Mouse (Mus musculus): ENCODE results near the gene Alx3. TPM values are rescaled to one million over a fixed set of nuclear protein-coding genes. Genes with fewer than 3 reads are reported as not detected.

The Alx3 gene
- polyA plus RNA-seq, 1 experiment from 2014 or later = not detected

- Histone ChIP-seq H3K4me2 (replicated peaks) (no peak overlapping the region), H3K27ac (no peak overlapping the region), H3K9ac (no peak overlapping the region), H3K9me3 (ENCODE audit: control insufficient read depth, low read length) (no peaks in the 10 kb centered on the region), H3K4me1 (replicated peaks; ENCODE audit: control insufficient read depth, insufficient read depth, low read length) (peaks cover 7% of the 10 kb centered on the region; the same call in 1 of the 2 replicates), H3K4me3 (replicated peaks; ENCODE audit: low read length) (no peak overlapping the region), H3K36me3 (replicated peaks; ENCODE audit: control insufficient read depth, insufficient read depth) (no peaks in the 10 kb centered on the region), H3K27me3 (ENCODE audit: control insufficient read depth, insufficient read depth, low read length) (peaks cover 69% of the 10 kb centered on the region)
- WGBS = 3% methylated on average over 15 of the region's 15 CpGs
- no peak for ATAC-seq (ENCODE audit: low FRiP score)
- DNase-seq (ENCODE audit: low spot score) = no peak
Measured at GRCm38 (mm10) chr3:107581103-107582010, 13.5 kb upstream of the Alx3 start.

GRCm38 (mm10) chr3:107582130-107582874 is 12.5 kb upstream of the Alx3 start:
- ATAC-seq (ENCODE audit: low FRiP score) = no peak
- Histone ChIP-seq H3K4me1 (replicated peaks; ENCODE audit: control insufficient read depth, insufficient read depth, low read length) (peaks cover 7% of the 10 kb centered on the region; the same call in 1 of the 2 replicates), H3K9ac (no peak overlapping the region), H3K27me3 (ENCODE audit: control insufficient read depth, insufficient read depth, low read length) (peaks cover 78% of the 10 kb centered on the region), H3K4me2 (replicated peaks) (peak overlapping the region; percentile 44), H3K9me3 (ENCODE audit: control insufficient read depth, low read length) (no peaks in the 10 kb centered on the region), H3K27ac (no peak overlapping the region), H3K36me3 (replicated peaks; ENCODE audit: control insufficient read depth, insufficient read depth) (no peaks in the 10 kb centered on the region), H3K4me3 (replicated peaks; ENCODE audit: low read length) (peak overlapping the region; percentile 17)
- 2% methylated on average over 18 of the region's 18 CpGs for WGBS
- no peak for DNase-seq (ENCODE audit: low spot score)

GRCm38 (mm10) chr3:107582875-107583767 is 11.7 kb upstream of the Alx3 start:
- under 1% methylated on average over 65 of the region's 65 CpGs for WGBS
- peak overlapping the region; percentile 44 for H3K4me2 ChIP-seq (replicated peaks)
- no peaks in the 10 kb centered on the region for H3K36me3 ChIP-seq (replicated peaks; ENCODE audit: control insufficient read depth, insufficient read depth)
- ATAC-seq (ENCODE audit: low FRiP score) (no peak), DNase-seq (ENCODE audit: low spot score) (no peak)
- H3K27ac ChIP-seq = no peak overlapping the region
- peaks cover 7% of the 10 kb centered on the region; the same call in 1 of the 2 replicates for H3K4me1 ChIP-seq (replicated peaks; ENCODE audit: control insufficient read depth, insufficient read depth, low read length)
- H3K9ac ChIP-seq = no peak overlapping the region
- H3K4me3 ChIP-seq (replicated peaks; ENCODE audit: low read length) = peak overlapping the region; percentile 17
- peaks cover 86% of the 10 kb centered on the region for H3K27me3 ChIP-seq (ENCODE audit: control insufficient read depth, insufficient read depth, low read length)
- no peaks in the 10 kb centered on the region for H3K9me3 ChIP-seq (ENCODE audit: control insufficient read depth, low read length)

GRCm38 (mm10) chr3:107583893-107584292 is 10.9 kb upstream of the Alx3 start:
- no peak overlapping the region for H3K9ac ChIP-seq
- no peaks in the 10 kb centered on the region for H3K36me3 ChIP-seq (replicated peaks; ENCODE audit: control insufficient read depth, insufficient read depth)
- H3K4me1 ChIP-seq (replicated peaks; ENCODE audit: control insufficient read depth, insufficient read depth, low read length) = peaks cover 7% of the 10 kb centered on the region; the same call in 1 of the 2 replicates
- WGBS = 6% methylated on average over 1 of the region's 1 CpGs
- no peak for ATAC-seq (ENCODE audit: low FRiP score)
- H3K27me3 ChIP-seq (ENCODE audit: control insufficient read depth, insufficient read depth, low read length) = peaks cover 90% of the 10 kb centered on the region
- H3K27ac ChIP-seq = no peak overlapping the region
- no peak for DNase-seq (ENCODE audit: low spot score)
- no peak overlapping the region for H3K4me2 ChIP-seq (replicated peaks)
- no peak overlapping the region for H3K4me3 ChIP-seq (replicated peaks; ENCODE audit: low read length)
- no peaks in the 10 kb centered on the region for H3K9me3 ChIP-seq (ENCODE audit: control insufficient read depth, low read length)

- Histone ChIP-seq H3K27ac (no peak overlapping the region), H3K9me3 (ENCODE audit: control insufficient read depth, low read length) (no peaks in the 10 kb centered on the region), H3K9ac (no peak overlapping the region), H3K4me2 (replicated peaks) (no peak overlapping the region), H3K4me1 (replicated peaks; ENCODE audit: control insufficient read depth, insufficient read depth, low read length) (peaks cover 7% of the 10 kb centered on the region; the same call in 1 of the 2 replicates), H3K36me3 (replicated peaks; ENCODE audit: control insufficient read depth, insufficient read depth) (no peaks in the 10 kb centered on the region), H3K27me3 (ENCODE audit: control insufficient read depth, insufficient read depth, low read length) (peaks cover 93% of the 10 kb centered on the region), H3K4me3 (replicated peaks; ENCODE audit: low read length) (no peak overlapping the region)
- no peak for DNase-seq (ENCODE audit: low spot score)
- 73% methylated on average over 6 of the region's 6 CpGs for WGBS
- ATAC-seq (ENCODE audit: low FRiP score) = no peak
Measured at GRCm38 (mm10) chr3:107586504-107586903, 8.3 kb upstream of the Alx3 start.

- no peaks in the 10 kb centered on the region for H3K36me3 ChIP-seq (replicated peaks; ENCODE audit: control insufficient read depth, insufficient read depth)
- no peak overlapping the region for H3K27ac ChIP-seq
- ATAC-seq (ENCODE audit: low FRiP score) (no peak), DNase-seq (ENCODE audit: low spot score) (no peak)
- peaks cover 90% of the 10 kb centered on the region for H3K27me3 ChIP-seq (ENCODE audit: control insufficient read depth, insufficient read depth, low read length)
- H3K9me3 ChIP-seq (ENCODE audit: control insufficient read depth, low read length) = no peaks in the 10 kb centered on the region
- WGBS = 72% methylated on average over 1 of the region's 1 CpGs
- no peak overlapping the region for H3K4me3 ChIP-seq (replicated peaks; ENCODE audit: low read length)
- no peak overlapping the region for H3K4me2 ChIP-seq (replicated peaks)
- peaks cover 11% of the 10 kb centered on the region; the same call in 1 of the 2 replicates for H3K4me1 ChIP-seq (replicated peaks; ENCODE audit: control insufficient read depth, insufficient read depth, low read length)
- no peak overlapping the region for H3K9ac ChIP-seq
Measured at GRCm38 (mm10) chr3:107591612-107592011, 3.2 kb upstream of the Alx3 start.

GRCm38 (mm10) chr3:107593632-107594031 is 1.2 kb upstream of the Alx3 start:
- WGBS = 42% methylated on average over 2 of the region's 2 CpGs
- ATAC-seq (ENCODE audit: low FRiP score) = no peak
- peaks cover 85% of the 10 kb centered on the region for H3K27me3 ChIP-seq (ENCODE audit: control insufficient read depth, insufficient read depth, low read length)

GRCm38 (mm10) chr3:107595264-107595937 is 570 bp downstream of the Alx3 start:
- ATAC-seq (ENCODE audit: low FRiP score) (0 out of 2 replicates have a peak, but pooled peaks have one; percentile 4), DNase-seq (ENCODE audit: low spot score) (no peak)
- WGBS = 1% methylated on average over 45 of the region's 50 CpGs
- H3K27ac ChIP-seq = no peak overlapping the region
- H3K36me3 ChIP-seq (replicated peaks; ENCODE audit: control insufficient read depth, insufficient read depth) = no peaks in the 10 kb centered on the region
- peak overlapping the region; percentile 23 for H3K4me3 ChIP-seq (replicated peaks; ENCODE audit: low read length)
- peaks cover 88% of the 10 kb centered on the region for H3K27me3 ChIP-seq (ENCODE audit: control insufficient read depth, insufficient read depth, low read length)
- no peak overlapping the region for H3K9ac ChIP-seq
- peaks cover 11% of the 10 kb centered on the region; the same call in 1 of the 2 replicates for H3K4me1 ChIP-seq (replicated peaks; ENCODE audit: control insufficient read depth, insufficient read depth, low read length)
- peak overlapping the region; percentile 41 for H3K4me2 ChIP-seq (replicated peaks)
- no peaks in the 10 kb centered on the region for H3K9me3 ChIP-seq (ENCODE audit: control insufficient read depth, low read length)

More at GRCm38 (mm10) chr3:107593632-107594031, 1.2 kb upstream of the Alx3 start:
- no peaks in the 10 kb centered on the region for H3K9me3 ChIP-seq (ENCODE audit: control insufficient read depth, low read length)
- no peak overlapping the region for H3K9ac ChIP-seq
- H3K27ac ChIP-seq = no peak overlapping the region
- DNase-seq (ENCODE audit: low spot score) = no peak
- no peaks in the 10 kb centered on the region for H3K36me3 ChIP-seq (replicated peaks; ENCODE audit: control insufficient read depth, insufficient read depth)
- peaks cover 11% of the 10 kb centered on the region; the same call in 1 of the 2 replicates for H3K4me1 ChIP-seq (replicated peaks; ENCODE audit: control insufficient read depth, insufficient read depth, low read length)
- no peak overlapping the region for H3K4me2 ChIP-seq (replicated peaks)
- no peak overlapping the region for H3K4me3 ChIP-seq (replicated peaks; ENCODE audit: low read length)
